ENCODE assay signal across 15 mouse cellular contexts in the genomic region with DNA sequence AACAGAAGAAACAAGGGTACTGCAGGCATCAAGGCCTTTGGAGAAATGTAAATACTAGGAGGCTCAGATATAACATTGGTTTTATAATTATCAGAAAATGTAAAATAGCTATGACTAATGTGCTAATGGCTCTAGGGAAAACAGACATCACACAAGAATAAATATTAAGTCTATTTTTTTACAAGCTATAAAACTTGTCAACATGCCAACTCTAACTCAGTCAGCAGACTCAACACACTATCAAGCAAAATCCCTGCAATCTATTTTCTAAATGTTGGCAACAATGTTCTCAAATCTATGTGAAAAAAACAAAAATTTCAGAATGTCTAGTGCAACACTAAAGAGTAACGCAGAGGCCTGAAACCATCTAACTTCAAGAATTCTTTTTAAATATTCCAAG.
DNase-seq lines count a peak whose midpoint lies in the region; ATAC-seq and TF ChIP-seq lines count a peak whose summit lies in the region.
"Had no signal": no experiment of that assay in that cellular context is flagged by ENCODE, and none has a peak within 500 bp of the region (broad histone marks: within the 10 kb centered on the region; RNA-seq: fewer than 3 reads in every experiment).

No protein-coding gene starts in this region.

- no peak overlapping the region for H3K4me2 ChIP-seq in embryonic facial prominence, embryonic 14.5 days (ENCODE audit: low read depth, low read length)
- no peak overlapping the region for H3K4me2 ChIP-seq in limb, embryonic 13.5 days (replicated peaks)
- H3K4me2 ChIP-seq in limb, embryonic 14.5 days (replicated peaks; ENCODE audit: low read depth, low read length, severe bottlenecking) = no peak overlapping the region
- H3K4me2 ChIP-seq: embryonic facial prominence, embryonic 15.5 days; forebrain, embryonic 15.5 days; hindbrain, embryonic 14.5 days had no signal

- H3K27me3 ChIP-seq in embryonic facial prominence, embryonic 14.5 days (replicated peaks; ENCODE audit: control insufficient read depth, insufficient read depth, low read length) = no peaks in the 10 kb centered on the region
- H3K27me3 ChIP-seq in embryonic facial prominence, embryonic 10.5 days (replicated peaks; ENCODE audit: low read depth, poor library complexity, severe bottlenecking) = no peaks in the 10 kb centered on the region
- no peaks in the 10 kb centered on the region for H3K27me3 ChIP-seq in limb, embryonic 13.5 days
- H3K27me3 ChIP-seq in limb, embryonic 10.5 days (ENCODE audit: low read depth, poor library complexity, severe bottlenecking) = no peaks in the 10 kb centered on the region
- no peaks in the 10 kb centered on the region for H3K27me3 ChIP-seq in limb, embryonic 14.5 days (ENCODE audit: control insufficient read depth, insufficient read depth, low read length)
- H3K27me3 ChIP-seq: embryonic facial prominence, embryonic 15.5 days; forebrain, embryonic 15.5 days had no signal

- no peak overlapping the region; the same call in 1 of the 2 replicates for H3K27ac ChIP-seq in embryonic facial prominence, embryonic 14.5 days (replicated peaks; ENCODE audit: low read depth, low read length)
- no peak overlapping the region for H3K27ac ChIP-seq in embryonic facial prominence, embryonic 10.5 days (replicated peaks)
- H3K27ac ChIP-seq in limb, embryonic 13.5 days = peak overlapping the region; percentile 61
- no peak overlapping the region for H3K27ac ChIP-seq in limb, embryonic 10.5 days
- peak overlapping the region; percentile 61; the same call in 1 of the 2 replicates for H3K27ac ChIP-seq in limb, embryonic 14.5 days (replicated peaks; ENCODE audit: low read depth, low read length)
- H3K27ac ChIP-seq: embryonic facial prominence, embryonic 15.5 days; forebrain, embryonic 15.5 days; hindbrain, embryonic 10.5 days; hindbrain, embryonic 14.5 days had no signal

- no peak overlapping the region for H3K9ac ChIP-seq in embryonic facial prominence, embryonic 14.5 days (ENCODE audit: low read depth, low read length)
- H3K9ac ChIP-seq in limb, embryonic 13.5 days = no peak overlapping the region
- H3K9ac ChIP-seq in limb, embryonic 14.5 days (ENCODE audit: low read depth, low read length, severe bottlenecking) = no peak overlapping the region
- H3K9ac ChIP-seq: embryonic facial prominence, embryonic 15.5 days; forebrain, embryonic 15.5 days; hindbrain, embryonic 14.5 days had no signal

- no peak for TF ChIP-seq POLR2A in limb, embryonic 14.5 days (IDR thresholded peaks at IDR 0.05; ENCODE audit: borderline replicate concordance, extremely low read depth, insufficient read depth, insufficient read length)

- 85% methylated on average over 1 of the region's 1 CpGs for WGBS in embryonic facial prominence, embryonic 14.5 days
- WGBS in embryonic facial prominence, embryonic 10.5 days = 99% methylated on average over 1 of the region's 1 CpGs
- WGBS in limb, embryonic 13.5 days = 88% methylated on average over 1 of the region's 1 CpGs
- WGBS in limb, embryonic 10.5 days = 95% methylated on average over 1 of the region's 1 CpGs
- WGBS in limb, embryonic 14.5 days = 81% methylated on average over 1 of the region's 1 CpGs

- ATAC-seq in embryonic facial prominence, embryonic 14.5 days (ENCODE audit: low read depth) = no peak
- ATAC-seq in limb, embryonic 13.5 days (ENCODE audit: low FRiP score, low read depth) = no peak
- no peak for ATAC-seq in limb, embryonic 14.5 days (ENCODE audit: low FRiP score, low read depth)
- no peak for ATAC-seq in megakaryocyte, adult 5-6 weeks (ENCODE audit: poor library complexity, severe bottlenecking)
- ATAC-seq: forebrain, embryonic 15.5 days had no signal

- H3K4me1 ChIP-seq in embryonic facial prominence, embryonic 14.5 days (ENCODE audit: control insufficient read depth, insufficient read depth, low read length) = no peaks in the 10 kb centered on the region
- H3K4me1 ChIP-seq in embryonic facial prominence, embryonic 10.5 days = no peaks in the 10 kb centered on the region
- no peaks in the 10 kb centered on the region for H3K4me1 ChIP-seq in limb, embryonic 13.5 days
- no peaks in the 10 kb centered on the region for H3K4me1 ChIP-seq in limb, embryonic 10.5 days
- peaks cover 8% of the 10 kb centered on the region; the same call in 1 of the 2 replicates for H3K4me1 ChIP-seq in limb, embryonic 14.5 days (ENCODE audit: control insufficient read depth, insufficient read depth, low read length)
- H3K4me1 ChIP-seq: embryonic facial prominence, embryonic 15.5 days; forebrain, embryonic 15.5 days; hindbrain, embryonic 10.5 days had no signal

- H3K4me3 ChIP-seq in embryonic facial prominence, embryonic 14.5 days (ENCODE audit: low read depth, low read length) = no peak overlapping the region
- H3K4me3 ChIP-seq in embryonic facial prominence, embryonic 10.5 days = no peak overlapping the region
- H3K4me3 ChIP-seq in limb, embryonic 13.5 days = no peak overlapping the region
- H3K4me3 ChIP-seq in limb, embryonic 10.5 days = no peak overlapping the region
- no peak overlapping the region for H3K4me3 ChIP-seq in limb, embryonic 14.5 days (replicated peaks; ENCODE audit: low read length)
- H3K4me3 ChIP-seq: embryonic facial prominence, embryonic 15.5 days; forebrain, embryonic 15.5 days; hindbrain, embryonic 10.5 days had no signal

- H3K9me3 ChIP-seq in embryonic facial prominence, embryonic 14.5 days (ENCODE audit: control insufficient read depth, low read length) = no peaks in the 10 kb centered on the region
- no peaks in the 10 kb centered on the region for H3K9me3 ChIP-seq in embryonic facial prominence, embryonic 10.5 days
- H3K9me3 ChIP-seq in limb, embryonic 13.5 days = no peaks in the 10 kb centered on the region
- H3K9me3 ChIP-seq in limb, embryonic 10.5 days (replicated peaks) = no peaks in the 10 kb centered on the region
- H3K9me3 ChIP-seq in limb, embryonic 14.5 days (ENCODE audit: control insufficient read depth, low read length) = no peaks in the 10 kb centered on the region
- H3K9me3 ChIP-seq: embryonic facial prominence, embryonic 15.5 days; forebrain, embryonic 15.5 days; hindbrain, embryonic 10.5 days had no signal

- DNase-seq in embryonic facial prominence, embryonic 14.5 days (ENCODE audit: low spot score) = peak; percentile 42
- no peak for DNase-seq in embryonic facial prominence, embryonic 10.5 days (ENCODE audit: low spot score)
- DNase-seq in limb, embryonic 10.5 days (ENCODE audit: low spot score) = no peak
- peak; percentile 12 for DNase-seq in 3T3-L1 (ENCODE audit: low read depth, low spot score)
- DNase-seq in limb, embryonic 14.5 days (ENCODE audit: low spot score) = peak; percentile 60
- no peak for DNase-seq in layer of hippocampus, adult 9-11 months
- DNase-seq: cerebellum, adult 18-20 months; cerebellum, adult 9-11 months; gastrocnemius, postnatal 14 days had no signal

- H3K36me3 ChIP-seq in embryonic facial prominence, embryonic 14.5 days (ENCODE audit: control insufficient read depth, insufficient read depth, low read length) = no peaks in the 10 kb centered on the region
- no peaks in the 10 kb centered on the region for H3K36me3 ChIP-seq in embryonic facial prominence, embryonic 10.5 days (replicated peaks)
- H3K36me3 ChIP-seq in limb, embryonic 13.5 days = no peaks in the 10 kb centered on the region
- no peaks in the 10 kb centered on the region for H3K36me3 ChIP-seq in limb, embryonic 10.5 days
- H3K36me3 ChIP-seq in limb, embryonic 14.5 days (ENCODE audit: control insufficient read depth, insufficient read depth, low read length) = no peaks in the 10 kb centered on the region
- H3K36me3 ChIP-seq: embryonic facial prominence, embryonic 15.5 days; forebrain, embryonic 15.5 days; hindbrain, embryonic 10.5 days had no signal

Comparison
In these comparisons a context has a peak if more than half of its experiments do, and no peak if none do; other contexts are left out.
1. DNase-seq: peak in embryonic facial prominence, embryonic 14.5 days (single experiment), 3T3-L1 (single experiment) and limb, embryonic 14.5 days (single experiment); none in embryonic facial prominence, embryonic 10.5 days (single experiment), limb, embryonic 10.5 days (single experiment) and layer of hippocampus, adult 9-11 months (single experiment).
2. H3K27ac ChIP-seq: peak in limb, embryonic 13.5 days (single experiment) and limb, embryonic 14.5 days (single experiment); none in embryonic facial prominence, embryonic 14.5 days (single experiment), embryonic facial prominence, embryonic 10.5 days (single experiment) and limb, embryonic 10.5 days (single experiment).